Mouse (Mus musculus) layer of hippocampus, postnatal 36 days (tissue): ENCODE measurements around the gene Ltbp3. TPM values are rescaled to one million over a fixed set of nuclear protein-coding genes. Genes with fewer than 3 reads are reported as not detected.

ENCODE experiments used
- DNase-seq, 2 experiments: peaks; one replicate each; pipeline ENCODE4 v3.0.0; 2022
- total RNA-seq, 2 experiments: library from RNA; stranded (reverse); gene quantifications; 2 replicates each; pipeline ENCODE4 v1.2.3; 2021

Ltbp3 gene
- total RNA-seq, 2 experiments from 2014 or later = 24.9 to 28.0 TPM

DNA sequence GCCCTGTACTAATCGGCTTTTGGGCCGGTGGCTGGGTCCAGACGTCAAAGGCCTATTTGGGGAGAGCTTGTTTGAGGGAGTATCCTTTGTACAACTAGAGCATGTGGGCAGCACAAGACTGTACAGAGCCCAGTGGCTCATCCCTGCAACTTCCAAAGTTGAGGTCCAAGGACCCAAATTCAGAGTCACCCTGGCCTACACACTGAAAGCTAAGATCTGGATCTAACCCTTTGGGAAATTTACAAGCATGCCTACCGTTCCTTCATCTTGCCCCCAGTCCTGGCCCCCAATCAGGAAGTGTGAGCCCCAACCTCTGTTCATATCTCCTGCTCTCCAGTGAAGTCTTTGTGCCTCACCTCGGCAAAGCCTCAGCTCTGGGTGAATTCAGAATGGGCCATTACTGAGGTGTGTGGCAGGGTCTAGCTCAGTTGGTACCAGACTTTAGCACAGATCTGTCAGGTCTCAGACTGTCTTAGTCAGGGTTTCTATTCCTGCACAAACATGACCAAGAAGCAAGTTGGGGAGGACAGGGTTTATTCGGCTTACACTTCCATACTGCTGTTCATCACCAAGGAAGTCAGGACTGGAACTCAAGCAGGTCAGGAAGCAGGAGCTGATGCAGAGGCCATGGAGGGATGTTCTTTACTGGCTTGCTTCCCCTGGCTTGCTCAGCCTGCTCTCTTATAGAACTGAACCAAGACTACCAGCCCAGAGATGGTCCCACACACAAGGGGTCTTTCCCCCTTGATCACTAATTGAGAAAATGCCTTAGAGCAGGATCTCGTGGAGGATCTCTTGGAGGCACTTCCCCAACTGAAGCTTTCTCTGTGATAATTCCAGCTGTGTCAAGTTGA lies 53.4 kb downstream of the Ltbp3 start:
- DNase-seq = peak in 1 of 2 experiments; percentile 58

DNA sequence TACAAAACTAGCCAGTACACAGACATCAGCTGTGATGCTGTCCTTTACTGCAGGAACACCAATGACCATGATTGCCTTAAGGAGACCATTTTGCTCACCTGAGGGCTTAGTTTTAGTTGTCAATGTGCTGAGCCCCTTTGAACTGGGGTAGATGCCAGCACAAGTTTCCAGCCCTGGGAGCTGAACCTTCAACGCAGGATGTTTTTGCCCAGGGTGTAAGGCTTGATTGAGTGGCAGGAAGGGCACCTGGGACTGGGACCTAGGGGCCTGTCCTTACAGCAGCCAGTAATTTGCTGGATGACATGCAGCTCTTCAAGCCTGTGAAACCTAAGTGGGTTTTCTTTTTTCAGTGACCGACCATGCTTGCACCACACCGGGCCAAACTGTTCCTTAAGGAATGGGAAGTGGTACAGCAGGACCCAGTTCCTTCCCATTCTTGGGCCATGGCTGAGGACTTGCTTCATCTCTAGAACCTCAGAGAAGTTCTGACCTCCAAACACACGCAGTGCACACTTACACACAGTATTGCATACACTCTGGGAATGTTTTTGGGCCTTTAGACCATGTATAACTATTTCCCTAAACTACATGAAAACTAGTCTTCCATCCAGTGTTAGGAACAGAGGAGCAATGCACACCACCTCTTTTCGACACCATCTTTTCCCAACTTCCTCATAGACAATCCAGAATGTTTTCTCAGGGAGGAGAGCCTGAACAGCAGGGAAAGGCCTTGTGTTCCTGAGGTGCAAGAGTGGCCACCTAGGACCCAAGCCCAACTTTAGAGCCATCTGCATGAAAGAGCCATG lies 54.3 kb downstream of the Ltbp3 start:
- DNase-seq = no peak

DNA sequence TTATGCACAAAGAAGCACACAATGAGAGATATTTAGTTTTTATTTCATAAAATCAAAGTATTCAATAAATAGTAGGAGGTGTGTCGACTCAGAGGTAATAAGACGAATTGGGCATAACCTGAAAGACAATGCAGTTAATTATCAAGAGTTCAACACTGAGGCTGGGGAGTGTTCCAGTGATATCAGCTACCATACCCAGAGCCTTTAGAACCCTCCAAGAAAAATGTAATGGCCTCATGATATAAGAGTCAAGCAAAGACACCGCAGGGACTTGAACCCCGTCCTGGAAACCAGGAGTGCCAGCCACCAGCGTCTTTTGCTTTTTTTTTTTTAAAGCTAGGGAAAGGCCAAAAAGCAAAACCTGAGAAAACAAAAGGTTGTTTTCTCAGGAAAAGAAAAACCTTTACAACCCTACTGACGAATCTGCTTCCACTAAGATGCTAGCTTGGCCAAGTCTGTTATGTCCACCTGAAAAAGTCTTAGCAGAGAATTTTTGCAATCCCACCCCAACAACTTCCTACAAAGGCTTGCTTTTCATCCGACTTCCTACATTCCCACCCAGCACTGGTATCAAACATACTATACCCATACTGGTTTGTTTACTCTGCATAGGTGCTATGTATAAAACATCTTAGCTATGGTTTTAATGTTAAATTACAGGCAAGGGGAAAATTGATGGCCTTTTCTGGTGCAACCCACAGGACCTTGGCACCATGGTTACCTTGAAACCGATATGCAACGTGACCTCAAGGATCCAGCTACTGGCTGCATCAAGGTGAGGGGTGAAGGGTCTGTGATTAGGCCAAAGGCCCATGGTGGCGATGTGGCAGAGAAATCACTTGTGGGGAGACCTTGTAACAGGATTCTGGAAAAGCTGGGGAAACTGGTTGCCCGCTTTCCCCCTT lies 55.2 kb downstream of the Ltbp3 start:
- no peak for DNase-seq

DNA sequence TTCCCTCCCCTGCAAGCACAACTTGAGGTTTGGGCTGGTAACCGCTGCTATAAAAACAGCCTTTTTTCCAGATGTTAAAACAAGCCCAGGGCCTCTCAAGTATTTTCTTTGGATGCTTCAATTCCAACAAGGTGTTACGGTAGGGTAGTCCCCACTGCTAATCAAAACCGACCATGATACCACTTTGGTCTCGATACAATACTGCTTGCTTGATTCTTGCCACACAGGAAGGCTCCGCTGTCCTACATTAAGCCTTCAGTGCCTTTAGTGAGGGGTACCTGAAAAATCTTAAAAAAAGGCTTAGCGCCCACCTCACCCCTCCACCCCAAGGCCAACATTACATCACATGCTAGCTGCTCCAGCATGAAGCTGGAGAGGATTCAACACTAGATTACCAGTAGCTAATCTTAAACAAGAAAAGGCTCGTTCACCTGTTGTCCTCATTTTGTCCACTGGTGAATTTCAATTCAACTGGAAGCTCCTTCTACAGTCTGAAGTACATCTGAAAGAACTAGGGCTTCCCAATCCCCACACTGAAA lies 55.9 kb downstream of the Ltbp3 start:
- DNase-seq = no peak

DNA sequence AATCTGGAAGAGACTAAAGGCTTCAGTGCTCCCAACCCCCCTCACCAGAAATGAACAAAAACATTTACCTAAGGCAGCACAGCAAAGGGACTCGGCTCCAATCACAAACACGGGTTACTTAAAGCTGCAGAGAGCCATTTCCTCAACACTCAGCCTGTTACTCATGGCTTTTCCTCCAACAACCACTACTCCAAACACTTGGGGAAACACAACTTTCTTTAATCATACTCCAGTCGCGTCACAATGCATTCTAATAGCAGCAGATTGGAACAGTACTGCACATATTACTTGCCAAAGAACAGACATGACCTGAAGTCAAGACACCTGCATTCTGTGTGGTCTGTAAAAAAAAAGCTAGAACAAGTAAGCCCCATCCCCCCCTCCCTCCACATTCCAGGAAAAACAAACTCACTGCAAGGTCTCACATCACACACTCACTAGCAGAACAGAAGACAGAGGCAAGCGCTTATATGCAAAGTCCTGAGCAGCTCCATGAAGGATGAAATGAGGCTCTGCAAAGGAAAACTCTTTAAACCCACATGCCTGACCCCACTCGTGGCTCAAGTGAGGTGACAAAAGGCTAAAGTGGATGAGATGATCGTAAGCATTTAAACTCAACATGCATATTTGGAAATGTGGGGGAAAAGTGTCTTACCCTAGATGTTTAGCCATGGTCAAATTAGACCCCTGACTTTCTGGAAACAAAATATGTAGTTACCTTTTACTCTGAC lies 56.8 kb downstream of the Ltbp3 start:
- DNase-seq = no peak

DNA sequence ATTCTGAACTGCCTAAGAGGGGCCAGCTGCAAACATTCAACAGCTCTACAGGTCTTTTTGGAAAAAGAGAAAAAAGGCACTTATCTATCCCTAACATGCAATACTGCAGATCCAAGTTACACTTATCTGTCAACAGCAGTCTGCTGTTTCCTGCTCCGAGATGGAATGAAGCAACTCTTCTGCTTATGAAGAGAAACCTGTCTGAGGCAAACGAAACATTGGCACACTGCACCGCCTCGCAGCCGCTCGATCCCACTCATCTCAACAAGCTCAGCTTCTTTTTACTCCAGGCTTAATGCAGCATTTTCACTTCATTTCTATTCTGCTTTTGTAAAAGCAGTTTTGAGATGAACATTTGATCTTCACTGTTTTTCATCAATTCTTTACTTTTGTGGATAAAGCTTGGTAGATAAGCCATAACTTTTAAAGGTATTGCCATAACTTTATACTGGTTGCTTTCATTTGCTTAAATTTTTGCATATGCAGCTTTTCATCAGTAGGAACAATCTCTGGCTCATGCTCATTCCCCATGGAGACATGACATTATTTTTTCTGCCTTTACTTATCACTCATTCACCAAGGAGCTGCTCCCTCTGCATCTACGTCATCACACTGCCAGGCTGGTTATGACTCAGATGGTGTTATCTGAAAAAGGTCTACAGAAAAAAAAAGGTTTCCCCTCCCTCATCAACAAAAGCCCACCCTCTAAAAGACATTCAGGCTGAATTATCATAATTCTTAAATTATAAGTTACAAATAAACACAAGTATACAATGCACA lies 58.2 kb downstream of the Ltbp3 start:
- DNase-seq = no peak

DNA sequence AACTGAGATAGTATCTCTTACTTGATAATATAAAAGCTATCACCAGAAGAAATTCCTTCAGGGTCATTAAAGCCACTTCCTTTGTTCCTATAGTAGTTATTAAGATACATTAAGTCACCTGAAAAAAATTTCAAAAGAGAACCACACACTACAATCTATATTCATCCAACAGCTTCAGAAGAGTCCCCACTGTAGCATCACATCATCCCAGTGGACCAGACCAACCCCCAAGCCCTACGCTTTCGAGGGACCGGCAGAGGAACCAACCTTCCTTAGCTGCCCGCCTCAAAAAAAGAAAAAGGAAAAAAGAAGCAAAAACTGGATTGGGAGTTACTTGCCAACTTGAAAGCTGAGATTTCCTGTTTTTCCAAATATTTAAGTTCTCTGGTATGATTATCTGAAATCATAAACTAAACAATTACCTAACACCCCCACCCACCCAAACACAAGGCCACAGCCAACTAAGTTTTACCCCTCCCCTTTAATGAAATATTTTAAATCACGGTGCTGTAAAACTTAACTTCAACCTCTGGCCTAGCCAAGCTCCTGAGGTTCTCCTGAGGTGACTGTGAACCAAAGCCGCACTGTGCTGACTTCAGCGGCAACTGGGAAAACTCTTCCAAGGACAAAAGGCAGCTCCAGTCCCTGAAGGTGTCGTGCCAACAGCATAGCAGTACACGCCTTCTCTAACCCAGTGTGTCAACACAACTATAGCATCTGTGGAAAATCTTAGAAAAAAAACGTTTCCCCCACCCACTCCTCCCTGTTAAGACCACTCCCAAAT lies 59.1 kb downstream of the Ltbp3 start:
- peak in 1 of 2 experiments; percentile 17 for DNase-seq

DNA sequence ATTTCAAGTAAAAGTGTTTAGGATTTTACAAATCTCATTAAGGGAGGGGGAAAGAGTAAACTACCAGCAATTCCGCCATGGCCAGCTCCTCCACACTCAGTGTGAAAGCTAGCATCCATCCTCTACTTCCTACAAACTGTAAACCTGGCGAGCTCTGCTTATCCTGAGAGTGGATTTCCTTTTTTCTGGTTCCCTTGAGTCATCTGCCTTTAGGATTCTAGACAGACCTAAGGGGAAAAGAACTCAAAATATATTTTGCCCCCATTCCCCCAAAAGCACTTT lies 59.6 kb downstream of the Ltbp3 start:
- no peak for DNase-seq

DNA sequence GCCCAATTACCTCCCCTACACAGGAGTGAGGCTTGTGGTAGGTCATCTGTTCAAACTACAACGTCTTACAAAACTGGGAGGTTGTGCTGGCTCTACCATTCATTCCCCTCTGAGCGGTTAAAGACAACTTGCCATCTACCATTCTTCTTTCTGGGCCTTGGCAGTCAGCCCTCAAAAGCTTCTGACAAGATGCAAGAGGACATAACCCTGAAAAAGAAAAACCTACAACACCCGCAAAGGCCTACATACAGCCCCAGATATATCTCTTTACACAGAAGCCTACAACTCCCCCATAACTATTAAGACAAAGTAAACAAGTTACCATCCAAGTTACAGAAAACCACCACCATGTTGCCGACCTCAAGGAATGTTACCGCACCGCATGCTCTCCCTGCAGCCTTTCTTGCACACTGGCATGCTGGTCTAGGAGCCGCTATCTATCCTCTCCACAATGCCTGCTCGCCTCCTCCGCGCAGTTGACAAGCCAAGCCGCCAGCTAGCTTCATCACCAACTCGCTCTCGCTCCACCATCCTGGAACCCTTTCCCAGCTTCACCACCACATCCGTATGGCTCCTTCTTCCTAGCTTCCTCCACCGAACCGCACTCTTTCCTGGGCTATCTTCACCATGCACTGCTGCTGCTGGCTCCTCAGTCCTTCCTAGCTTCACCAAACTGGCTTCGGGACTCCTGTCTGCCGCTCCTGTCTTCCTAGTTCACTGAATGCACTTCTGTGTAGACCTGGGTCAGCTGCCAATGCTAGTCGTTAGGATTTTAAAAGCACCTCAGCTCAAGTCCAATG lies 60.1 kb downstream of the Ltbp3 start:
- peak in 1 of 2 experiments; percentile 28 for DNase-seq

DNA sequence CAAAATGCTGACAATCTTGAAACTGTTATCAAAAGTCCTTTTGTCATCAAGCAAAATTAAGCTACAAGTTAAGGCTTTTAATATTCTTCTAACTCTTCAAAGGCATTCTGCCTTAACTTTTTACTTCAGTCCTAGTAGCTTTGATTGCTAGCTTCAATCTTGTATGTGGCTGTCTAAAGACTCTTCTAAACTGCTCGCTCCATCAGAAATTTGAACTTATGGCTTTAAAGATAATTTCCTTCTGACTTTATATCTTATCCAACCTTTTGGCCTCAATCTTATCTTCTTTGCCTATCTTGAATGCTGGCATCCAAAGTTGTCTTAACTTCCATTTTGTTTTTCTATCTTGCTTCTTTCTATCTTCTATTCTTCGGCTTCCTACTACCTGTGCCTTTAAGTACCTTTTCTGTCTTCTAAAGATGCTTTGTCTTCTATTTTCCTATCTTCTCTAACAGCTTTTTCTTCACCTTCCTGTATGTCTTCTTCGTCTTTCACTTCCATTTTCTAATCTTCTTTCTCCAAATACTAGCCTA lies 60.8 kb downstream of the Ltbp3 start:
- DNase-seq = no peak

DNA sequence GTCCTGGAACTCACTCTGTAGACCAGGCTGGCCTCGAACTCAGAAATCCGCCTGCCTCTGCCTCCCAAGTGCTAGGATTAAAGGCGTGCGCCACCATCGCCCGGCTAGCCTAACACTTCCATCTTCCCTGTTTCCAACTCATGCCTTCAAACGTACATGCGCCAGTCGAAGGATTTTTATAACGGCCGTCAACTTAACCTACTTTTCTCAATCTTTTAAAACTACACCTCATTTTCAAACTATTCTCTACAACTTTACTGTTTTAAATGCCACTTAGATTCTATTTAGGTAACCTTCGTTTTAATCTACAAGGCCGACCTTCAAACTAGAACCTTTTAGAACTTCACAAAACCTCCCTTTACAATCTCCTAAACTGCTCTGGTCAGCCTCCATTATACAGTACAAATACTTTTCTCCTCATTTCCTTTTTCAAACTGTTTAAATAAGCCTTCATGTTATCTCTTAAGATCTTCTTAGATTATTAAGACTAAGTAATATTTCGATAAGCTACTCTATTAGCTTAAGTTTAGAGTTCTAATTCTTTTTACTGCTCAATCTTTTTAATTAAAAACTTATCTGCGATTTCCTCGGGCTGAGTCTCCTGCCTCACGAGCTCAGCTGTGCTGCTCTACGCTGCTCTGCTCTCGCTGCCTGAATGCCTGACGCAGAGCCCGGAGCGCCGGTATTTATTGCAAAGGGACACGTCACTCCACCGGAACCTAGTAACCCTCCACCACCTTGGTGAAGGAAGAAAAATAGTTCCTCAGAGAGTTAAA lies 61.5 kb downstream of the Ltbp3 start:
- peak; percentile 92 to 96 for DNase-seq

DNA sequence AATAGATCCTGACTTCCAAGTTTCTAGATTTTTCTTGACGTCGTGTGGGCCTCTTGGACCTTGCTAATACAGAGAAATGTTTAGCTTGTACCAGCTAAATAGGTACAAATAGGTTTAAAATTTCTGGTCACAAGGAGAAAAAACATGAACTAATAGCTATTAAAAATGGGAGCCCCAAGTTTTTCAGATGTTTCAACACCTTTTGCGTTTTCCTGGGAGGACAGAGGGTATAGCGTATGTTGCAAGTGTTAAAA lies 62.0 kb downstream of the Ltbp3 start:
- DNase-seq = no peak

DNA sequence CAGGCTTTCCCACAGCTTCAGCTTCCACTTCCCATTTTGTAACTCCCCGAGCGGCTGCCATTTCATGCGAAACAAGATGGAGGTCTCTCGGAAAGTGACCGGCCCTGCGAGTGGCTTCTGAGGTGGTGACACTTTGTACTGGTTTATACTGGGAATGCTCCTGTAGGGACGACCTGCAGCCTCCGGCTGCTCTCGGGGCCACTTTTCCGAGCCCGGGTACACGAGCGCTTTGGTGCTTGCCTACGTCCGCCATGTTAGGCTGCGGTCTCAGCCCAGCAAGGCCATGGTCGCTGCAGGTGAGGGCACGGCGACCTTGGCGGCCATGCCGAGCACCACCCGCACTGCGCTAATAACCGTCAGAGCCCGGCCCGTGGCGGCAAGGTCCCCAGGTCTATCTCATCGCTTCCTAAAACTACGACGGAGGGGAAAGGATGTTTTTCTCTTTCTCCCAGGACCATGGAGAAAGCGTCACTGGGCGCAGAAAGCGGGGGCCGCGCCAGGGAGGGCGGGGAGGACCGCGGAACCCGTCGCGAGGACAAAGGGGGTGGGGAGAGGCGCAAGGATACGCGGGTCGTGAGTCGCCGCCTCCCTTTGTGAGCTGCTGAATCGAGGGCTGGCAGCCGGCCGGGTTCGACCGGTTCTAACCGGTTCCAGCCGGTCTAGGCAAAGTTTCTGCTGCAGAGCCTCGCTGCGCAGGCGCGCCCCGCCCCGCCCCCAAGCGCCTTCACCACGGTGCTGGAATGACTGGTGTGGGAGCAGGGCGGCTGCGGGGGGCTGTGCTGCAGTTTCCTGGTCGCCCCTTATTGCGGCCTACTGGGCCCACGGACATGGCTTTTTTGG lies 62.6 kb downstream of the Ltbp3 start:
- DNase-seq = peak; percentile 99

DNA sequence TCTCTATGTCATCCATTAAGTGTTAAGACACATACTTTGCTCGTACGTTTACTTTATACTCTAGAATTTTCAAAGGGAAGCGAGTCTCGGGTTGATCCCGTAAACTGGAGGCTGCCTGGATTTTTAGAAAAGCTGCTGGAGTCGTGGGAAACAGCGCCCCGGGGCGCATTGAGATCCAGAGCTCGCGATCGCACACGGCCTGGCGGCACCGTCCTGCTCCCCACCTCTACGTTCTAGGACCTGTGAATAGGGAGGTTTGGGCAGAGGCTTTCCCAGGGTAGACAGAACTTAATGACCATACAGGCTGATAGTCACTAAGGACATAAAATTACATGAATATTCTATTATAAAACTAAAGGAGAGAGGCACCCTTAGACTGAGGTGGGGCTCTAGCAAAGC lies 63.2 kb downstream of the Ltbp3 start:
- no peak for DNase-seq

DNA sequence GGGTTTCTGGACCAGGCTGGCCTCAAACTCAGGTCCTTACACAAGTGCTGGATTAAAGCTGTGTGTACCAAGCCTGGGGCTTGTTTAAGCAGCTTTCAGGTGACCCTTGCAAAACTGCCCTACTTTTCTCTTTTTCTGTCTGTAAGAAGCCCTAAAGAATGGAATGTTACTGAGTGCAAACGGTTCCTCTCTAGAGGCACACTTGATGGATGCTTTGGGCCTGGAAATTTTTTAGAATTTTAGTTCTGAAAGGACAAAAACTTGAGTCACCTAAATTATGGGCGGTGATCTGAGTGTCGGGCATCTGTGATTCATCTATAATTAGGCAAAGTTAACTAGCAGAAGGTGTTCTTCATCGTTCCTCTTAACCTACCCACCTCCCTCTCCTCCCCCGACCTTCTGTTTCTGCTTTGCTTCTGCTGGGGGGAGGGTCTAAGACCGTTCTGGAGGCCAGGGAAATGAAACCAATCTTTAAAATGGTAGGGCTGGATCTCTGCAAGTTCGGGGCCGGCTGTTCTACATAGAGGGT lies 63.7 kb downstream of the Ltbp3 start:
- DNase-seq = peak in 1 of 2 experiments; percentile 67

DNA sequence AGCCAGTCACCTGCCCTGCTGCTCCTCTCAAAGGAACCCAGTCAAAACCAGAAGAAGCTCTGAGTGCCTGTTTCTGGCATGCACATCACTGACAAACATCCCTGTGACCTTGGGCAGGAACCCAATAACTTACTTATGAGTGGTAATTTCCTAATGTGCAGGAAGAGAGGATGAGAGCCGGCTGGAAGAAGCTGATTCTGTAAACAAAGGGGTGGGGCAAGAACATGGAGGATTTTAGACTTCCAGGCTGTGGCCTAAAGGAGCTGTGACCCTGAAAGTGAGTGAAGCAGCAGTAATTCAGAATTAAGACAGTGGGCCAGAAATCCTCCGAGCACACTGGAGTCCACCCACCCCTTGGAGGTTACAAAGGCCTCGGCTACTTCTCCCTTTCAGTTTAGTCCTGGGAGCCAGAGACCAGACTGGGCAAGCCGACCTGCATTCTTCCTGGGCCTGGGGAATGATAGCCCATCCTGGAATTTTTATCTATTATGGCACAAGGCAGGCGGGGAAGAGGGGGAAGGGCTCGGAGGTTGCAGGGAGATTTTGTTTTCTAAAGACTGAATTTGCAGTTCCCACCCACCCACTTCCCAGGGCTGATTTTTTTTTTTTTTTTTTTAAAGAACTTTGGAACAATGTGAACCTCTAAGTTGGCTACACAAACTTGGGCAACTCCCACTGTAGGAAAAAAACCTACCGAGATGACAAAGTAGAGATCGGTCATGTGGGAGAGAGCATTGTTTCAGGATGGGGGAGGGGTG lies 65.5 kb downstream of the Ltbp3 start:
- no peak for DNase-seq

DNA sequence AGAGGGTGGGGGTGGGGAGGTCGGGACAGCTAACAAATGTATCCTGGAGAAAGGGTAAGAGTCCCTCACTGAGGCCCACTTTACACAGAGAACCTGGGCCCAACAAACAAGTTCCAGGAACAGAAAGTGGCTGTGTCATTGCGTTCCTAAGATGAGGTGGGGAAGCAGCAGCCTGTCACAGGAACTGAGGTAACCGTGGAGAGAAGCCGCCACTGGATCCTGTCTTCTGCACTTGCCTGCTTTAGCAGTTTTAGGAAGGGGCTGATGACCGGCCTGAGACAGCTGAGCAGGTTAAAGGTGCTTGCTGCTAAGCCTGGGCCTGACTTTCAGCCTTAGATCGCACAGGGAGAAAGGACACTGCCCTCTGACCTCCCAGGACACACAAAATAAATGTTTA lies 66.1 kb downstream of the Ltbp3 start:
- DNase-seq = no peak
